Mouse (Mus musculus) limb, embryonic 13.5 days (tissue): ENCODE measurements around the gene Luc7l2. TPM values are rescaled to one million over a fixed set of nuclear protein-coding genes. Genes with fewer than 3 reads are reported as not detected.

Experiments
- ATAC-seq: fragments of 200-750 bp; cut with Nextera tagmentation; 2 replicates; pipeline ENCODE4 v1.8.0; 2017; ENCODE audit warnings: low read depth, moderate number of reproducible peaks, moderate TSS enrichment; ENCODE audit not compliant: low FRiP score
- H3K27ac ChIP-seq: fragments of 300-500 bp; sonication (generic); 2 replicates; pipeline ENCODE4 v1.5.1; 2015; ENCODE audit warnings: inconsistent platforms, mild to moderate bottlenecking, moderate library complexity
- H3K27me3 ChIP-seq: fragments of 300-500 bp; sonication (generic); 2 replicates; pipeline ENCODE4 v1.6.1; 2015; ENCODE audit warnings: mild to moderate bottlenecking, inconsistent platforms
- H3K36me3 ChIP-seq: fragments of 300-500 bp; sonication (generic); 2 replicates; pipeline ENCODE4 v1.6.1; 2015; ENCODE audit warnings: inconsistent platforms, mild to moderate bottlenecking, moderate library complexity
- H3K4me1 ChIP-seq: fragments of 300-500 bp; sonication (generic); 2 replicates; pipeline ENCODE4 v1.6.1; 2015; ENCODE audit warnings: inconsistent platforms
- H3K4me2 ChIP-seq: fragments of 300-500 bp; sonication (generic); replicated peaks from 2 replicates; pipeline ENCODE4 v1.6.1; 2015; ENCODE audit warnings: inconsistent platforms, mild to moderate bottlenecking, moderate library complexity
- H3K4me3 ChIP-seq: fragments of 300-500 bp; sonication (generic); 2 replicates; pipeline ENCODE4 v1.5.1; 2015; ENCODE audit warnings: moderate library complexity, mild to moderate bottlenecking, inconsistent platforms
- H3K9ac ChIP-seq: fragments of 300-500 bp; sonication (generic); 2 replicates; pipeline ENCODE4 v1.6.1; 2015; ENCODE audit warnings: mild to moderate bottlenecking, inconsistent platforms
- H3K9me3 ChIP-seq: fragments of 300-500 bp; sonication (generic); 2 replicates; pipeline ENCODE4 v1.6.1; 2016; ENCODE audit warnings: inconsistent platforms
- WGBS: fragments of 180-500 bp; shearing (Covaris S2); methylation state at CpG from one replicate; pipeline ENCODE4 v1.1.7; 2015; 5-methylcytosine and 5-hydroxymethylcytosine counted together
- polyA plus RNA-seq: library from polyadenylated mRNA; unstranded; fragments of >200 nt; fragmentation: Nextera tagmentation; extraction: Ambion mirVana; gene quantifications from 2 replicates; pipeline ENCODE4 v1.2.1, GENCODE M21; 2015

The Luc7l2 gene
- polyA plus RNA-seq, 1 experiment from 2014 or later, result 62.8 TPM

DNA sequence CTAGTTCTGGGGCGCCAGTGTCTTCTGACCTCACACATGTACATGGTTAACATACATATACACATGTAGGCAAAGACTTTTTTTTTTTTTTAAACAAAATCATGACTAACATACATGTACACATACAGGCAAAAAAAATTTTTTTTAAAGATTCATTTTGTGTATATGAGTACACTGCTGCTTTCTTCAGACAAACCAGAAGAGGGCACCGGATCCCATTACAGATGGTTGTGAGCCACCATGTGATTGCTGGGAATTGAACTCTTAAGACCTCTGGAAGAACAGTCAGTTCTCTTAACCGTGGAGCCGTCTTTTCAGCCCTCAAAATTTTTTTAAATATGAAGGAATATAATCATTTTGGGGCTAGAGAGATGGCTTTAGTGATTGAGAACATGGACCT lies 46.3 kb downstream of the Luc7l2 start:
- no peak for ATAC-seq
- Histone ChIP-seq H3K4me3 (no peak overlapping the region), H3K9ac (no peak overlapping the region), H3K27ac (no peak overlapping the region), H3K4me2 (no peak overlapping the region), H3K27me3 (no peaks in the 10 kb centered on the region), H3K4me1 (no peaks in the 10 kb centered on the region), H3K36me3 (peaks cover 69% of the 10 kb centered on the region), H3K9me3 (no peaks in the 10 kb centered on the region)
- 92% methylated on average over 4 of the region's 4 CpGs for WGBS

DNA sequence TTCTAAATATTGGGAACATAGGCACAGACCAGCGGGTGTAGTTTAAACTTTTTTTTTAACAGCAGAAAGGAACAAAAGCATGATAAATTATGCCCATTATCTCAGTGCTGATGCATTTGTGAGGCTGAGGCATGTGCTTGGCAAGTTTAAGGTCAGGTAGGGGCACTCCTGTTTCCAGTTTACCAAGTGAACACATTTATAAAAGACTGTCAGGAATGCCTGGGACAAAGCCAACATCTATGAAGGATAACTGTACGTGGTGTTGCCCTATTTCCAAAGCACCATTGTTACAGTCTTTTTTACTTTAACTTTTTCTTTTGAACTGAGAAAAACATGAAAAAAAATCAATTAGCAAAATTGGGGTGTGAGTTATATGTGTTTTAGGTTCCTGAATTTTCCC lies 58.8 kb downstream of the Luc7l2 start:
- H3K27ac ChIP-seq, result no peak overlapping the region
- peaks cover 44% of the 10 kb centered on the region for H3K36me3 ChIP-seq
- 0 out of 2 replicates have a peak, but pooled peaks cover 6% of the 10 kb centered on the region for H3K4me1 ChIP-seq
- no peak overlapping the region for H3K4me2 ChIP-seq
- WGBS, result 74% methylated on average over 2 of the region's 2 CpGs
- no peak for ATAC-seq
- no peaks in the 10 kb centered on the region for H3K27me3 ChIP-seq
- H3K9me3 ChIP-seq, result no peaks in the 10 kb centered on the region
- no peak overlapping the region for H3K4me3 ChIP-seq
- no peak overlapping the region for H3K9ac ChIP-seq

DNA sequence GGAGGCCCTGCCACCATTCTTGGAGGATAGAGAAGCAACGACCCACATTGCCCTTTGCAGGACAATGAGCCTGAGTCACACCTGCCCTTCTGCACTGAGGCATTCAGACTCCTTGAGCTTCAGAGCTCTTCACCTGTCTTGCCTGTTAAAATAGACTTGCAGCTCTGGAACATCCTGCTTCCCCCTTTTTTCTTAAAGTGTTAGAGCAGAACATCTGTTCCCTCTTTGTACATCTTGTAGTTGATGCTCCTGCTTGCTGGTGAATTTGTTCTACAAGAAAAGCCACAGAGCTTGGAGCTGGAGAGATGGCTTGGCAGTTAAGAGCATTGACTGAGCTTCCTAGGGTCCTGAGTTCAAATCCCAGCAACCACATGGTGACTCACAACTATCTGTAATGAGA lies 71.3 kb downstream of the Luc7l2 start:
- no peak overlapping the region for H3K4me3 ChIP-seq
- no peaks in the 10 kb centered on the region for H3K4me1 ChIP-seq
- H3K36me3 ChIP-seq, result peaks cover 52% of the 10 kb centered on the region
- H3K9me3 ChIP-seq, result 0 out of 2 replicates have a peak, but pooled peaks cover 4% of the 10 kb centered on the region
- H3K27me3 ChIP-seq, result no peaks in the 10 kb centered on the region
- 88% methylated on average over 1 of the region's 1 CpGs for WGBS
- no peak overlapping the region for H3K9ac ChIP-seq
- no peak overlapping the region for H3K4me2 ChIP-seq
- no peak overlapping the region for H3K27ac ChIP-seq
- ATAC-seq, result no peak

DNA sequence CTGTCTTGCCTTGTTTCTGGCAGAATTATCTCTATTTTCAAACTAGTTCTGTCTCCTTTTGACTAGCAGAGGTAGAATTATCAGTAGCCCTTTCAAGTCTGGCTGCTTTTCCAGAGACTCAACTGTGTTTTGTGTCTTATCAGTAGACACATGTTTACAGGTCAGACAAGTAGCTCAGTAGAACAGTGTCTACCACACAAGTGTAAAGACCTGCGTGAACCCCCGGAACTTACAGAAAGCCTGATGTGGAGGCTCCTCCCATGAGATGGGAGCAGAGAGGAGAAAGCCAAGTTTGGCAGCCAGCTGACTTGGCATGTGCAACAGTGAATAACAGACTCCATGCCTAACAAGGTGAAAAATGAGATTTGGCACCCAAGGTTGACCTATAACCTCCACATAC lies 72.3 kb downstream of the Luc7l2 start:
- no peak overlapping the region for H3K4me3 ChIP-seq
- H3K27me3 ChIP-seq, result no peaks in the 10 kb centered on the region
- no peaks in the 10 kb centered on the region for H3K4me1 ChIP-seq
- no peaks in the 10 kb centered on the region for H3K9me3 ChIP-seq
- H3K4me2 ChIP-seq, result no peak overlapping the region
- no peak overlapping the region for H3K9ac ChIP-seq
- 86% methylated on average over 2 of the region's 2 CpGs for WGBS
- no peak for ATAC-seq
- H3K36me3 ChIP-seq, result peaks cover 51% of the 10 kb centered on the region
- no peak overlapping the region for H3K27ac ChIP-seq

DNA sequence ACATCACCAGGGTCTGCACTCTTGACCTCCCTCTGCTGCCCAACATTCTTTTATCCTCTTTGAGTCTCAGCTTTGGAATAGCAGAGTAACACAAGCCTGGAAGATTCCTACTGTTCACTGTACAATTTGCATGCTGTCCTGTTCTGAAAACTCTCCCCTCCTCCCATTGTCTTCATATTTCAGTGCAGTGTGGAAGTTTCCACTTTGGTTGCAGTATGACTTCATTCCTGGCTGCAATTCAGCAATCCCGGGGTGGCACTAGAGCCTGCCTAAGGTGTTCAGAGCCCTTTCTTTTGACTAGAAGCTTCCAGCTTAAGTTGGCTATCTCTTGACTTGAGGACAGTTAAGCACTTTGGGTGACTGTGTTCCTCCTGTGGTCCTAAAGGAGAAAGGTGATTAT lies 73.3 kb downstream of the Luc7l2 start:
- 56% methylated on average over 1 of the region's 1 CpGs for WGBS
- no peak for ATAC-seq
- H3K9ac ChIP-seq, result no peak overlapping the region

DNA sequence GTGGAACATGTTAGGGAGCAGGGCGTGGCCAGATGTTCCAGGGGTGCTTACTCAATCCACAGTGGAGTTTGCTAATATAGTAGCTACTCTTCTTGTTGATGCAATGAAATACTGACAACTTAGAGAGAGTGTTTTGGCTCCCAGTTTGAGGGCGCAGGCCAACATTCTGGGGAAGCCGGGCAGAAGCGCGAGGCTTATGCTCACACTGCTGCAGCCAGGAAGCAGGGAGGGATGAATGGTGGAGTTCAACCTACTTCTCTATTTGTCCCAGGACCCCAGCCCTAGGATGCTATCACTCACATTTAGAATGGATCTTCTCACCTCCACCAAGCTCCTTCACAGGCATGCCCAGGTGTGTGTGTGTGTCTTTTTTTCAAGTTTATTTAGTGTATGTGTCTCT lies 75.0 kb downstream of the Luc7l2 start:
- no peak for ATAC-seq
- Histone ChIP-seq H3K27ac (no peak overlapping the region), H3K4me1 (no peaks in the 10 kb centered on the region), H3K36me3 (peaks cover 31% of the 10 kb centered on the region; the same call in 1 of the 2 replicates), H3K9me3 (no peaks in the 10 kb centered on the region), H3K27me3 (no peaks in the 10 kb centered on the region), H3K4me3 (no peak overlapping the region), H3K9ac (no peak overlapping the region), H3K4me2 (no peak overlapping the region)
- WGBS, result 97% methylated on average over 5 of the region's 5 CpGs

More for the DNA sequence above, 73.3 kb downstream of the Luc7l2 start:
- Histone ChIP-seq H3K9me3 (no peaks in the 10 kb centered on the region), H3K4me3 (no peak overlapping the region), H3K27ac (no peak overlapping the region), H3K27me3 (no peaks in the 10 kb centered on the region), H3K36me3 (peaks cover 41% of the 10 kb centered on the region), H3K4me2 (no peak overlapping the region), H3K4me1 (no peaks in the 10 kb centered on the region)

DNA sequence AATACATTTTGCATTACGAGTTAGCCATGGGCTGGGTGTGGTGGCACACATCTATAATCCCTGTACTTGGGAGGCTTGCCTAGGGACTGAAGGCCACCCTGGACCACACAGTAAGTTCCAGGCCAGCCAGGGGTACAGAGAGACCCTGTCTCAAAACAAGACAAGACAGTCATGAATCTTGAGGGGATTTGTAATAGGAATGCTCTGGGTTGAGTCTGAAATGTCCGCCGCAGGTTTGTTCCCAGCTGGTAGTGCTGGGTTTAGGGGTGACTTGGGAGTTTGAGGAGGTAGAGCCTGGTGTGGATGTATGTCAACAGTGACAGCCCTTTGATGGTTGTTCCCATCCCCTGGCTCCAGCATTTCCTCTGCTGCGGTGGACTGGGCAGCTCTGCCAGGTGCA lies 75.9 kb downstream of the Luc7l2 start:
- ATAC-seq, result no peak
- 0 out of 2 replicates have a peak, but pooled peaks cover under 1% of the 10 kb centered on the region for H3K27me3 ChIP-seq
- H3K9me3 ChIP-seq, result no peaks in the 10 kb centered on the region
- H3K4me2 ChIP-seq, result no peak overlapping the region
- no peaks in the 10 kb centered on the region for H3K4me1 ChIP-seq
- no peak overlapping the region for H3K4me3 ChIP-seq
- H3K36me3 ChIP-seq, result peaks cover 30% of the 10 kb centered on the region; the same call in 1 of the 2 replicates
- 95% methylated on average over 4 of the region's 4 CpGs for WGBS
- H3K27ac ChIP-seq, result no peak overlapping the region
- H3K9ac ChIP-seq, result no peak overlapping the region

DNA sequence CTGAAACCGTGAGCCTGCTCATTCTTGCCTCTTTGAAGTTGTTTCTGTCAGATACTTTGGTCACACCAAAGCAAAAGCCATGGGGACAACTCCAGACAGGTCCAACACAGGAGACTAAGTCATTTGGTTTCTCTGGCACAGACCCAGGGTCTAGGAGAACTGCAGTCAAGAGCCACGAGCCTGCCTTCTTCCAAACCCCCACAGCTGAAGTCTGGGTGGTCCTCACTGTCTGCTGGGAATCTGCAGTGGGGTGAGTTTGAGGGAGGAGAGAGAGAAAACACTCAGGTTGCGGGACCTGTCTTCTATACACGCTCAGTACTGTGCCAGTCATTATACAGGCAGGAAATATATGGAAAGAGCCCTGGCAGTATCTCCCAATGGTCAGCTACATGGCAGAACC lies 76.4 kb downstream of the Luc7l2 start:
- Histone ChIP-seq H3K27ac (no peak overlapping the region), H3K27me3 (0 out of 2 replicates have a peak, but pooled peaks cover 3% of the 10 kb centered on the region)
- ATAC-seq, result no peak

DNA sequence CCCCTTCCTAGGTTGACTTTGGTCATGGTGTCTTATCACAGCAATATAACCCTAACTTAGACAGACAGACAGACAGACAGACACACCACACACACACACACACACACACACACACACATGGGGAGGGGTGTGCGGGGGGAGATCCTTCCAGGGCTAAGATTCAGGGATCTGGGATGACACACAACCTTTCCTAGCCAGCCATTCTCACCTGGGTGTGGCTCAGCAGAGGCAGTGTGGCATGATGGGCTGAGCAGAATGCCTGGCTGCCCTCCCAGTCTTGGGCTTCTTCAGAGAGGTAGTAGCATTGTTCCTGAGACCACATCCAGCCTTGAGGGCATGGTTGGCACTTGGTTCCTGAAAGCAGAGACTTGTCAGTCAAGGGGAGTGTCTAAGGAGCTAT lies 78.4 kb downstream of the Luc7l2 start:
- Histone ChIP-seq H3K4me2 (no peak overlapping the region), H3K4me3 (no peak overlapping the region), H3K36me3 (peaks cover 17% of the 10 kb centered on the region; the same call in 1 of the 2 replicates), H3K9me3 (no peaks in the 10 kb centered on the region), H3K27ac (no peak overlapping the region), H3K9ac (no peak overlapping the region), H3K27me3 (peaks cover 21% of the 10 kb centered on the region), H3K4me1 (no peaks in the 10 kb centered on the region)
- 89% methylated on average over 1 of the region's 1 CpGs for WGBS
- no peak for ATAC-seq

More for the DNA sequence above, 76.4 kb downstream of the Luc7l2 start:
- H3K36me3 ChIP-seq, result peaks cover 30% of the 10 kb centered on the region; the same call in 1 of the 2 replicates
- no peaks in the 10 kb centered on the region for H3K4me1 ChIP-seq
- H3K9me3 ChIP-seq, result no peaks in the 10 kb centered on the region
- 75% methylated on average over 4 of the region's 4 CpGs for WGBS
- H3K4me2 ChIP-seq, result no peak overlapping the region
- H3K4me3 ChIP-seq, result no peak overlapping the region
- no peak overlapping the region for H3K9ac ChIP-seq

DNA sequence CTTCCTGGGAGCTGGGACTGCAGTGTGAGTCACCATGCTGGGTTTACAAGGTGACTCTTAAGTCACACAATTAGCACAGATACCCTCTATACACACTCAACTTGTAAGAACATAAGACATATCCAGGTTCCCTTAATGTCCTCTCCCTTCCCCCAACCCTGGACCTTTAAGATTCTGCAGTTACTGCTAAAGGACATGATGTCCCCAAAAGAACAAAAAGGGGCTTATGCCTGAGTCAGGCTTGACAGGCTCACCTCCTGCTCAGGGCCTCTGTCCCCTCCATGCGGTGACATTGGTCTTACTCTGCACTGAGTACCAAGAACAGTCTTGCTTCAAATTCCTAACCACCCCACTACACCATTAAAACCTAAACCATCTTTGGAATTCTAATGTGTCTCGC lies 81.7 kb downstream of the Luc7l2 start:
- peaks cover 54% of the 10 kb centered on the region for H3K27me3 ChIP-seq
- ATAC-seq, result no peak
- peaks cover 19% of the 10 kb centered on the region for H3K4me1 ChIP-seq
- H3K4me3 ChIP-seq, result no peak overlapping the region
- H3K9me3 ChIP-seq, result no peaks in the 10 kb centered on the region
- H3K27ac ChIP-seq, result no peak overlapping the region
- no peak overlapping the region for H3K9ac ChIP-seq
- H3K36me3 ChIP-seq, result peaks cover 9% of the 10 kb centered on the region; the same call in 1 of the 2 replicates
- WGBS, result 80% methylated on average over 2 of the region's 2 CpGs
- H3K4me2 ChIP-seq, result no peak overlapping the region

DNA sequence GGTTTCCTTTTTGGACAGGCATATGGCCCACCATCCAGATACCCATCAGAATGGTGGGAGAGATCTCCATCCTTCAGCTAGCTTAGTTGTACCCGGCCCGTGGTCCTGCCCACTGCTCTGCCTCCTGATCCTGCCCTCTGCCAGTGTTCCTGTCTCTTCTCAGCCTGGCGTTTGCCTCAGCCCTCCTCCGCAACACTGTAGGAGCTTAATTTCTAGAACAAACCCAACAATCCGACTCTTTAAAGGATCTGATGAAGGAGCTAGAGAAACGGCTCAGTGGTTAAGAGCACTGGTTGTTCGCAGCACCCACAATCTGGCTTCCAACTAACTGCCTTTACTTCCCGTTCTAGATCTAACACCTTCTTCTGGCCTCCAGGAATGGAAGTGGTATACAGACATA lies 83.3 kb downstream of the Luc7l2 start:
- H3K27me3 ChIP-seq, result peaks cover 68% of the 10 kb centered on the region
- H3K27ac ChIP-seq, result no peak overlapping the region
- no peak overlapping the region for H3K4me3 ChIP-seq
- 82% methylated on average over 8 of the region's 8 CpGs for WGBS
- peaks cover 19% of the 10 kb centered on the region for H3K4me1 ChIP-seq
- no peaks in the 10 kb centered on the region for H3K9me3 ChIP-seq
- H3K4me2 ChIP-seq, result no peak overlapping the region
- 0 out of 2 replicates have a peak, but pooled peaks cover 5% of the 10 kb centered on the region for H3K36me3 ChIP-seq
- H3K9ac ChIP-seq, result no peak overlapping the region
- no peak for ATAC-seq

DNA sequence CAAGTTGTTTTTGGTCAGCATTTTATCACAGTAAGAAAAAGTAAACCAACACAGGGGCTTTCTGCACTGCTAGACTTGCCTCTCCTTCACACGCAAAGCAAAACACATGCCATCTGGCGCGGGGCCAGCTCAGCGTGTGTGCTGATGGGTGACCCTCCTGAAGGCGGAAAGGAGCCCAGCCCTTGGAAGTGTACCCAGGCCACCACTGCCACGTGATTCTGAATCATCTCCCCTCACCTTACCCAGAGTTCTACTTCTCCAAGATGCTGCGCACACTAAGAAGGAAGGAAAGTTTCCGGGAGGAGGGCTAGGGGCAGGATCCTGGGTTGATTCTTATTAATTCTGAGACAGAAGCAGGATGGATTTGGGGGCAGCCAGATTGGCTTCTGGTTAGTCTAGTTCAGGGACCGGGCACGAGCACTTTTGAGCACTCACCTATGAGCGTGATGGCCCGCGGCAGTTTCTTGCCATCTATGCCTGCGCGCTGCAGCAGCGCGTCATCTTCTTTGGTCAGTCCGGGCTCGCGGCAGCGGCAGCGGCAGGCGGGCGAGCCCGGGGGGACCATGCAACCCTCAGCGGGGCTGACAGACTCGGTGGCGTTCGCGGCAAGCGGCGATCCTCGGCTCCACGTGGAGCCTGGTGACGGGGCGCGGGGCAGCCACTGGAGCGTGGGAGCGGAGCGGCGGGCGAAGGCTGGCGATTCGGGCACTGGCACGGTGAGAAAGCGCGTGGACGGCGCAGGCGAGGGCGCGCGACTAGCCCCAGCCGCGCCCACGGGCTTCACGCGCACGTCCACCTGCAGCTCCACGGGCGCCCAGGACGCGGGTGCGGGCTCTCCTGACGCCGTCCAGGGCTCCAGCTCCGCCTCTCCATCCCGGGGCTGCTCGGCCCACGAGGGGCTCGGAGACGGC lies 85.1 kb downstream of the Luc7l2 start:
- H3K4me2 ChIP-seq, result peak overlapping the region; percentile 99
- H3K9ac ChIP-seq, result peak overlapping the region; percentile 71
- H3K36me3 ChIP-seq, result 0 out of 2 replicates have a peak, but pooled peaks cover 5% of the 10 kb centered on the region
- H3K4me3 ChIP-seq, result peak overlapping the region; percentile 60
- peaks cover 86% of the 10 kb centered on the region for H3K27me3 ChIP-seq
- H3K4me1 ChIP-seq, result peaks cover 19% of the 10 kb centered on the region
- H3K9me3 ChIP-seq, result no peaks in the 10 kb centered on the region
- WGBS, result 1% methylated on average over 70 of the region's 72 CpGs
- ATAC-seq, result peak; percentile 54
- H3K27ac ChIP-seq, result no peak overlapping the region
